Mouse (Mus musculus): ENCODE data around the gene Ide. TPM values are rescaled to one million over a fixed set of nuclear protein-coding genes. Genes with fewer than 3 reads are reported as not detected.

Ide gene
- polyA plus RNA-seq, 1 experiment from 2014 or later: 51.3 TPM

- no peak overlapping the region for H3K27ac ChIP-seq (ENCODE audit: low read depth)
- H3K27me3 ChIP-seq (ENCODE audit: insufficient read depth, low read length): no peaks in the 10 kb centered on the region
- no peaks in the 10 kb centered on the region; the same call in 1 of the 2 replicates for H3K36me3 ChIP-seq (ENCODE audit: insufficient read depth)
- no peak overlapping the region for H3K4me3 ChIP-seq (ENCODE audit: low read depth, low read length)
- no peak overlapping the region for H3K9ac ChIP-seq
- no peak overlapping the region for H3K4me2 ChIP-seq
- DNase-seq (no peak), ATAC-seq (ENCODE audit: insufficient read depth) (no peak)
- H3K4me1 ChIP-seq (ENCODE audit: insufficient read depth): no peaks in the 10 kb centered on the region
- 89% methylated on average over 6 of the region's 6 CpGs for WGBS
- H3K9me3 ChIP-seq (ENCODE audit: low read depth, low read length): no peaks in the 10 kb centered on the region
- no peak for TF ChIP-seq CTCF (IDR thresholded peaks at IDR 0.05; ENCODE audit: low read depth)
Measured at GRCm38 (mm10) chr19:37353331-37353730, 15.7 kb upstream of the Ide start.

GRCm38 (mm10) chr19:37352756-37353155 lies 15.1 kb upstream of the Ide start:
- 86% methylated on average over 3 of the region's 3 CpGs for WGBS
- no peak overlapping the region for H3K27ac ChIP-seq (ENCODE audit: low read depth)
- no peaks in the 10 kb centered on the region for H3K9me3 ChIP-seq (ENCODE audit: low read depth, low read length)
- H3K9ac ChIP-seq: no peak overlapping the region
- H3K4me2 ChIP-seq: no peak overlapping the region
- no peak overlapping the region for H3K4me3 ChIP-seq (ENCODE audit: low read depth, low read length)
- no peaks in the 10 kb centered on the region for H3K4me1 ChIP-seq (ENCODE audit: insufficient read depth)
- H3K36me3 ChIP-seq (ENCODE audit: insufficient read depth): no peaks in the 10 kb centered on the region; the same call in 1 of the 2 replicates
- no peaks in the 10 kb centered on the region for H3K27me3 ChIP-seq (ENCODE audit: insufficient read depth, low read length)
- DNase-seq (no peak), ATAC-seq (ENCODE audit: insufficient read depth) (no peak)
- no peak for TF ChIP-seq CTCF (IDR thresholded peaks at IDR 0.05; ENCODE audit: low read depth)

- DNase-seq: no peak
- Histone ChIP-seq H3K36me3 (ENCODE audit: insufficient read depth) (no peaks in the 10 kb centered on the region; the same call in 1 of the 2 replicates), H3K27ac (ENCODE audit: low read depth) (no peak overlapping the region), H3K4me1 (ENCODE audit: insufficient read depth) (no peaks in the 10 kb centered on the region), H3K4me3 (ENCODE audit: low read depth, low read length) (no peak overlapping the region), H3K9ac (no peak overlapping the region), H3K27me3 (ENCODE audit: insufficient read depth, low read length) (no peaks in the 10 kb centered on the region), H3K4me2 (no peak overlapping the region), H3K9me3 (ENCODE audit: low read depth, low read length) (no peaks in the 10 kb centered on the region)
- no peak for TF ChIP-seq CTCF (IDR thresholded peaks at IDR 0.05; ENCODE audit: low read depth)
- no peak for ATAC-seq (ENCODE audit: insufficient read depth)
Measured at GRCm38 (mm10) chr19:37348952-37349351, 11.3 kb upstream of the Ide start.

GRCm38 (mm10) chr19:37348331-37348730 lies 10.7 kb upstream of the Ide start:
- no peak overlapping the region for H3K27ac ChIP-seq (ENCODE audit: low read depth)
- no peaks in the 10 kb centered on the region; the same call in 1 of the 2 replicates for H3K36me3 ChIP-seq (ENCODE audit: insufficient read depth)
- no peaks in the 10 kb centered on the region for H3K4me1 ChIP-seq (ENCODE audit: insufficient read depth)
- DNase-seq (no peak), ATAC-seq (ENCODE audit: insufficient read depth) (no peak)
- WGBS: 80% methylated on average over 10 of the region's 10 CpGs
- H3K9me3 ChIP-seq (ENCODE audit: low read depth, low read length): no peaks in the 10 kb centered on the region
- H3K27me3 ChIP-seq (ENCODE audit: insufficient read depth, low read length): no peaks in the 10 kb centered on the region
- no peak for TF ChIP-seq CTCF (IDR thresholded peaks at IDR 0.05; ENCODE audit: low read depth)
- no peak overlapping the region for H3K4me3 ChIP-seq (ENCODE audit: low read depth, low read length)
- no peak overlapping the region for H3K4me2 ChIP-seq
- H3K9ac ChIP-seq: no peak overlapping the region

- Histone ChIP-seq H3K9me3 (ENCODE audit: low read depth, low read length) (no peaks in the 10 kb centered on the region), H3K4me2 (no peak overlapping the region), H3K4me1 (ENCODE audit: insufficient read depth) (no peaks in the 10 kb centered on the region), H3K4me3 (ENCODE audit: low read depth, low read length) (no peak overlapping the region), H3K9ac (no peak overlapping the region), H3K27me3 (ENCODE audit: insufficient read depth, low read length) (no peaks in the 10 kb centered on the region), H3K27ac (ENCODE audit: low read depth) (no peak overlapping the region), H3K36me3 (ENCODE audit: insufficient read depth) (no peaks in the 10 kb centered on the region)
- 47% methylated on average over 3 of the region's 3 CpGs for WGBS
- DNase-seq (no peak), ATAC-seq (ENCODE audit: insufficient read depth) (no peak)
- TF ChIP-seq CTCF (IDR thresholded peaks at IDR 0.05; ENCODE audit: low read depth): no peak
Measured at GRCm38 (mm10) chr19:37346258-37346657, 8.6 kb upstream of the Ide start.

- H3K4me3 ChIP-seq (ENCODE audit: low read depth, low read length): no peak overlapping the region
- no peak overlapping the region for H3K27ac ChIP-seq (ENCODE audit: low read depth)
- no peak overlapping the region for H3K4me2 ChIP-seq
- ATAC-seq (ENCODE audit: insufficient read depth): no peak
- no peak overlapping the region for H3K9ac ChIP-seq
- no peaks in the 10 kb centered on the region for H3K4me1 ChIP-seq (ENCODE audit: insufficient read depth)
- H3K36me3 ChIP-seq (ENCODE audit: insufficient read depth): no peaks in the 10 kb centered on the region
- H3K27me3 ChIP-seq (ENCODE audit: insufficient read depth, low read length): no peaks in the 10 kb centered on the region
- 82% methylated on average over 5 of the region's 5 CpGs for WGBS
- no peaks in the 10 kb centered on the region for H3K9me3 ChIP-seq (ENCODE audit: low read depth, low read length)
- DNase-seq: no peak
- no peak for TF ChIP-seq CTCF (IDR thresholded peaks at IDR 0.05; ENCODE audit: low read depth)
Measured at GRCm38 (mm10) chr19:37343899-37344298, 6.2 kb upstream of the Ide start.

GRCm38 (mm10) chr19:37340931-37341330 lies 3.3 kb upstream of the Ide start:
- no peak for DNase-seq
- Histone ChIP-seq H3K4me1 (ENCODE audit: insufficient read depth) (no peaks in the 10 kb centered on the region), H3K4me2 (no peak overlapping the region), H3K27me3 (ENCODE audit: insufficient read depth, low read length) (no peaks in the 10 kb centered on the region), H3K9ac (no peak overlapping the region), H3K4me3 (ENCODE audit: low read depth, low read length) (no peak overlapping the region), H3K36me3 (ENCODE audit: insufficient read depth) (no peaks in the 10 kb centered on the region), H3K9me3 (ENCODE audit: low read depth, low read length) (no peaks in the 10 kb centered on the region), H3K27ac (ENCODE audit: low read depth) (no peak overlapping the region)
- TF ChIP-seq CTCF (IDR thresholded peaks at IDR 0.05; ENCODE audit: low read depth): no peak
- ATAC-seq (ENCODE audit: insufficient read depth): no peak
- WGBS: 81% methylated on average over 5 of the region's 5 CpGs

GRCm38 (mm10) chr19:37340495-37340894 lies 2.8 kb upstream of the Ide start:
- no peak overlapping the region for H3K4me3 ChIP-seq (ENCODE audit: low read depth, low read length)
- no peaks in the 10 kb centered on the region for H3K36me3 ChIP-seq (ENCODE audit: insufficient read depth)
- no peaks in the 10 kb centered on the region for H3K27me3 ChIP-seq (ENCODE audit: insufficient read depth, low read length)
- TF ChIP-seq CTCF (IDR thresholded peaks at IDR 0.05; ENCODE audit: low read depth): no peak
- H3K4me2 ChIP-seq: no peak overlapping the region
- ATAC-seq (ENCODE audit: insufficient read depth): no peak
- no peak for DNase-seq
- H3K9ac ChIP-seq: no peak overlapping the region
- H3K9me3 ChIP-seq (ENCODE audit: low read depth, low read length): no peaks in the 10 kb centered on the region
- no peak overlapping the region for H3K27ac ChIP-seq (ENCODE audit: low read depth)
- WGBS: 75% methylated on average over 5 of the region's 5 CpGs
- no peaks in the 10 kb centered on the region for H3K4me1 ChIP-seq (ENCODE audit: insufficient read depth)

Measured in lung, embryonic 14.5 days (tissue).